Mouse (Mus musculus) midbrain, embryonic 15.5 days (tissue): ENCODE measurements around the gene Mmp19. TPM values are rescaled to one million over a fixed set of nuclear protein-coding genes. Genes with fewer than 3 reads are reported as not detected.

Experiments
- ATAC-seq: fragments of 200-750 bp; cut with Nextera tagmentation; replicated peaks from 2 replicates; pipeline ENCODE4 v1.8.0; 2017; ENCODE audit warnings: moderate TSS enrichment
- H3K27ac ChIP-seq: fragments of 300-500 bp; sonication (generic); 2 replicates; pipeline ENCODE4 v1.5.1; 2015; ENCODE audit warnings: mild to moderate bottlenecking, inconsistent platforms
- H3K27me3 ChIP-seq: fragments of 300-500 bp; sonication (generic); replicated peaks from 2 replicates; pipeline ENCODE4 v1.6.1; 2015; ENCODE audit warnings: inconsistent platforms
- H3K36me3 ChIP-seq: fragments of 300-500 bp; sonication (generic); replicated peaks from 2 replicates; pipeline ENCODE4 v1.6.1; 2015; ENCODE audit warnings: inconsistent platforms
- H3K4me1 ChIP-seq: fragments of 300-500 bp; sonication (generic); 2 replicates; pipeline ENCODE4 v1.6.1; 2015; ENCODE audit warnings: inconsistent platforms
- H3K4me2 ChIP-seq: fragments of 300-500 bp; sonication (generic); 2 replicates; pipeline ENCODE4 v1.6.1; 2015; ENCODE audit warnings: inconsistent platforms, mild to moderate bottlenecking, moderate library complexity
- H3K4me3 ChIP-seq: fragments of 300-500 bp; sonication (generic); 2 replicates; pipeline ENCODE4 v1.5.1; 2015; ENCODE audit warnings: mild to moderate bottlenecking, inconsistent platforms
- H3K9ac ChIP-seq: fragments of 300-500 bp; sonication (generic); 2 replicates; pipeline ENCODE4 v1.6.1; 2015; ENCODE audit warnings: mild to moderate bottlenecking, inconsistent platforms
- H3K9me3 ChIP-seq: fragments of 300-500 bp; sonication (generic); 2 replicates; pipeline ENCODE4 v1.6.1; 2016; ENCODE audit warnings: inconsistent platforms
- WGBS: fragments of 180-500 bp; shearing (Covaris S2); methylation state at CpG from one replicate; pipeline ENCODE4 v1.1.7; 2015; ENCODE audit warnings: mixed read lengths; 5-methylcytosine and 5-hydroxymethylcytosine counted together
- polyA plus RNA-seq: library from polyadenylated mRNA; unstranded; fragments of >200 nt; fragmentation: Nextera tagmentation; extraction: Ambion mirVana; gene quantifications from 2 replicates; pipeline ENCODE4 v1.2.1, GENCODE M21; 2015

Gene Mmp19
- polyA plus RNA-seq, 1 experiment from 2014 or later = 0.58 TPM

DNA sequence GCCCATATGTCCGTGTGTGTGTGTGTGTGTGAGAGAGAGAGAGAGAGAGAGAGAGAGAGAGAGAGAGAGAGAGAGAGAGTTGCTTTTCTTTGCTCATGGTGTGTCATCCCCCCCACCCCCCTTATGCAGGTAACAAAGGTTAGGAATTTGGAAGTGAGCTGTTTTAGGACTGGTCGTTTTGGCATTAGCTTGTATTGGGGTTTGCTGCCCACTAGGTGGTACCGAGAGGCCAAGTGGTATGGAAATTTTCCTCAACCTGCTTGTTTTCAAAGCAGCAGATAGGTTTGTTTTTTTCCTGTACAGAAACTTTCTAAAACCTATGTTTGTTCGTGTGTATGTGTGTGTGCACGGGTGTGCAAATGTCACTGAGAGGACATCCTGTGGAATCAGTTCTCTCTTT lies 17.0 kb upstream of the Mmp19 start:
- H3K4me2 ChIP-seq = no peak overlapping the region
- WGBS = 30% methylated on average over 5 of the region's 5 CpGs
- ATAC-seq = no peak

DNA sequence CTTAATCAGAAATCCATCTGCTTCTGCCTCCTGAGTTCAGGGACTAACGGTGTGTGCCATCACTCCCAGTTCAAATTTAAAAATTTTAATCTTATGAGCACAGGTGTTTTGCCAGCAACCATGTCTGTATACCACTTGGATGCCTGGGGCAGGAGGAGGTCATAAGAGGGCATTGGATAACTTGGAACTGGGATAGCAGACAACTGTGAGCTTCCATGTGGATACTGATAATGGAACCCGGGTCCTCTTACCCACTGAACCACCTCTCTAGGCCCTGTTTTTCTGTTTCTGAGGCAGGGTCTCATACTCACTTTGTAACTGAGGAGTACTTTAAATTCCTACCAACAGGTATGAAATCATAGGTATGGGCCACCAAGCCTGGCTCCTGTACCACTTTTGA lies 12.3 kb upstream of the Mmp19 start:
- no peaks in the 10 kb centered on the region for H3K9me3 ChIP-seq
- H3K27me3 ChIP-seq = no peaks in the 10 kb centered on the region
- no peak overlapping the region for H3K4me2 ChIP-seq
- 89% methylated on average over 2 of the region's 2 CpGs for WGBS
- no peak overlapping the region for H3K9ac ChIP-seq
- no peak overlapping the region for H3K27ac ChIP-seq
- H3K4me3 ChIP-seq = no peak overlapping the region
- ATAC-seq = no peak
- H3K36me3 ChIP-seq = no peaks in the 10 kb centered on the region
- H3K4me1 ChIP-seq = no peaks in the 10 kb centered on the region

More for the DNA sequence above, 17.0 kb upstream of the Mmp19 start:
- H3K27me3 ChIP-seq = no peaks in the 10 kb centered on the region
- H3K9ac ChIP-seq = no peak overlapping the region
- H3K27ac ChIP-seq = no peak overlapping the region
- H3K9me3 ChIP-seq = no peaks in the 10 kb centered on the region
- no peak overlapping the region for H3K4me3 ChIP-seq
- H3K36me3 ChIP-seq = no peaks in the 10 kb centered on the region
- H3K4me1 ChIP-seq = no peaks in the 10 kb centered on the region

DNA sequence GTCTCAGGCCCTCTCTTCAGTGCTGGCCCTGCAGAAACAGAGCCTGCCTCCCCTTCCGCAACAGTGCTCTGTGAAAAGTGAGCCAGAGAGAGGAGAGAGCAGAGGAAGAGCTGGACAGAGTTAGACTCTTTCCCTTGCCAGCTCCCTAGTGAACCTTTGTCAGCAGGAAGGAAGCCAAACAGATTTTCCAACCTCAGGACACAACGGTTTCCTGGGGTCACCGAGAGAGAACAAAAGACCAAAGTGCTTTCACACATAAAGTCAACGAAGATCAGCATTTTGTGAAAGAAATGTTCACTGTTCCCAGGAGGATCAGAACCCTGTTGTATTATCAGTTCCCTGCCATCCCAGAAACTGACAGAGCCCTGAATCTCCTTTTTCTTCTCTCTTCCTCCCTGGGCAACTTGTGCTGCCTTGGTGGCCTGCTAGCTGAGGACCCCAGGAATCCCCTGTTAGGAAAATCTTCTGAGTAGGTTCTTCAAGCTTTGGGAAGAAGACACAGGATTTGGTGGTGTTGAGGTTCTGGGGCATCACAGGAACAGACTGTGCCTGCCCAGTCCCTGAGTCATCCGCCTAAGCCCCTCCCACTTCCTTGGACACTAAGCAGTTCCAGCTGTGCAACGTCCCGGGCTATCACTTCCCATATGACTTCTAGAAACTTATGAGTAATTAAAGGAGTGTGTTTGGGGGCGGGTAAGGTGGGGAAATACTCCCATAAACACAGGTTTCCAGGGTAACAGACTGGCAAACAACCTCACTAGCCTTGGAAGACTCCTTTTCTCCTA lies 11.5 kb upstream of the Mmp19 start:
- H3K4me1 ChIP-seq = no peaks in the 10 kb centered on the region

DNA sequence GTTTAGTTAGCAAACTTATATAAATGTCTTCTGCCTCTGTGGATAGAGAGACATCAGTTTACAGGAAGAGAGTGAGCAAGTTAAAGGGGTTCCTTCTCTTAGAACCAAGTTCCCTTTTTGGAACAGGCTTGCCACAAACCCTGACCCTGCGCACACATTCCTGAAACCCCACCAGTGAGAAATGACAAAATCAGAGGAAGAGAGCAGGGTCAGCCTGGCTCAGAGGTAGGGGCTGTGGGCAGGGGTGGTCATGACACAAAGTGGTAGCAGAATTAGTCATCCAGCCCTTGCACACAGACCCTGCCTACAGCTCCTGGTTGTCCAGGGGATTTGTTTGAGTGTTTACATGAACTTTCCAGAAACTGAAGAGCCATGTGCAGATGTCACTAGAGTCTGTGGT lies 10.5 kb upstream of the Mmp19 start:
- H3K36me3 ChIP-seq = no peaks in the 10 kb centered on the region
- H3K27ac ChIP-seq = no peak overlapping the region
- 100% methylated on average over 1 of the region's 1 CpGs for WGBS
- H3K4me1 ChIP-seq = no peaks in the 10 kb centered on the region
- H3K4me2 ChIP-seq = no peak overlapping the region
- no peaks in the 10 kb centered on the region for H3K27me3 ChIP-seq
- H3K9ac ChIP-seq = no peak overlapping the region
- H3K9me3 ChIP-seq = no peaks in the 10 kb centered on the region
- no peak for ATAC-seq
- H3K4me3 ChIP-seq = no peak overlapping the region

More for the DNA sequence above, 11.5 kb upstream of the Mmp19 start:
- WGBS = 38% methylated on average over 8 of the region's 8 CpGs
- Histone ChIP-seq H3K4me3 (no peak overlapping the region), H3K27ac (no peak overlapping the region), H3K9me3 (no peaks in the 10 kb centered on the region), H3K36me3 (no peaks in the 10 kb centered on the region), H3K4me2 (no peak overlapping the region), H3K9ac (no peak overlapping the region), H3K27me3 (no peaks in the 10 kb centered on the region)
- ATAC-seq = no peak

DNA sequence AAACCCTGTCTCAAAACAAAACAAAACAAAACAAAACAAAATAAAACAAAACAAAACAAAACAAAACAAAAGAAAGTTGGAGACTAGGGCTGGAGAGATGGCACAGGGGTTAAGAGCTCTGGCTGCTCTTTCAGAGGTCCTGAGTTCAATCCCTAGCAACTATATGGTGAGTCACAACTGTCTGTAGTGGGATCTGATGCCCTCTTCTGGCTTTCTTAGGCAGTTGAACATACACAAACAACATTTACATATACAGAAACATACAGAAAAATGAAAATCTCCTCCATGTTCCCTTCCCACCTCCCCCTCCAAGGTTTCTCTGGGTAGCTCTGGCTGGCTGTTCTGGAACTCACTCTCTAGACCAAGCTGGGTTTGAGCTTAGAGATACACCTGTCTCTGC lies 1.3 kb downstream of the Mmp19 start:
- H3K27ac ChIP-seq = no peak overlapping the region
- no peaks in the 10 kb centered on the region for H3K36me3 ChIP-seq
- ATAC-seq = no peak
- H3K4me2 ChIP-seq = no peak overlapping the region
- no peak overlapping the region for H3K4me3 ChIP-seq
- H3K27me3 ChIP-seq = no peaks in the 10 kb centered on the region
- H3K4me1 ChIP-seq = no peaks in the 10 kb centered on the region
- no peaks in the 10 kb centered on the region for H3K9me3 ChIP-seq
- no peak overlapping the region for H3K9ac ChIP-seq

DNA sequence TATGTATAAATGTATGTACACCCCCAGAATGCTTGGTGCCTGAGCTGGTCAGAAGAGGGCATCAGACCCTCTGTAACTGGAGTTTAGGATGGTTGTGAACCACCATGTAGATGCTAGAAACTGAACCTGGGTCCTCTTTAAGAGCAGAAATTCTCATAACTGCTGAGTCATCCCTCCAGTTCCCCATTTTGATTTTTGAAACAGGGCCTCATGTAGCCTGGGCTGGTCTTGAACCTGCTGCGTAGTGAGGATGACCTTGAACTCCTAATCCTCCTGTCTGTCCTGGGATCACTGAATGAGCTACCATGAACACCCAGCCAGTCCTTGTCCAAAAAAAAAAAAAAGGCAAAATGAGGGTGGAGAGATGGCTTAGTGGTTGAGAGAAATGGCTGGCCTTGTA lies 2.5 kb downstream of the Mmp19 start:
- H3K4me1 ChIP-seq = no peaks in the 10 kb centered on the region
- H3K36me3 ChIP-seq = no peaks in the 10 kb centered on the region
- WGBS = 96% methylated on average over 1 of the region's 1 CpGs
- no peak overlapping the region for H3K27ac ChIP-seq
- H3K4me3 ChIP-seq = no peak overlapping the region
- ATAC-seq = no peak
- no peak overlapping the region for H3K4me2 ChIP-seq
- no peaks in the 10 kb centered on the region for H3K9me3 ChIP-seq
- H3K27me3 ChIP-seq = no peaks in the 10 kb centered on the region
- H3K9ac ChIP-seq = no peak overlapping the region

DNA sequence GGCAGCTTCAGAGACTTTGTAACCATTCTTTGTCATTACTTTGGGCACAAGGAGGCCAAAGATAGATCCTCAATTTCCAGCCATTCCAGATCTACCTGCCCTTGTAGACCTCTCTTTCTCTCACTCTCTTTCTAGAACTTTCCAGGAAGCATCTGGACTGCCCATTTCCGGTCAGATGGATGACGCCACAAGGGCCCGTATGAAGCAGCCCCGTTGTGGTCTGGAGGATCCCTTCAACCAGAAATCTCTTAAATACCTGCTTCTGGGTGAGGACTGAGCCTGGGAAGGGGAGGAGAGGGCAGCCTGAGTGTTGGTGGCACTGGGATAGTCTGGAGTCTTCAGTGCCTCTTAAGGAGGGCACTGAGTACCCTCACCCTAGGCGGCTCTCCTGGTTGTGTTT lies 3.7 kb downstream of the Mmp19 start:
- H3K27ac ChIP-seq = no peak overlapping the region
- no peaks in the 10 kb centered on the region for H3K36me3 ChIP-seq
- no peak overlapping the region for H3K4me3 ChIP-seq
- H3K9me3 ChIP-seq = no peaks in the 10 kb centered on the region
- 90% methylated on average over 5 of the region's 5 CpGs for WGBS
- no peaks in the 10 kb centered on the region for H3K4me1 ChIP-seq
- no peak overlapping the region for H3K4me2 ChIP-seq
- H3K9ac ChIP-seq = no peak overlapping the region
- H3K27me3 ChIP-seq = no peaks in the 10 kb centered on the region
- ATAC-seq = no peak

DNA sequence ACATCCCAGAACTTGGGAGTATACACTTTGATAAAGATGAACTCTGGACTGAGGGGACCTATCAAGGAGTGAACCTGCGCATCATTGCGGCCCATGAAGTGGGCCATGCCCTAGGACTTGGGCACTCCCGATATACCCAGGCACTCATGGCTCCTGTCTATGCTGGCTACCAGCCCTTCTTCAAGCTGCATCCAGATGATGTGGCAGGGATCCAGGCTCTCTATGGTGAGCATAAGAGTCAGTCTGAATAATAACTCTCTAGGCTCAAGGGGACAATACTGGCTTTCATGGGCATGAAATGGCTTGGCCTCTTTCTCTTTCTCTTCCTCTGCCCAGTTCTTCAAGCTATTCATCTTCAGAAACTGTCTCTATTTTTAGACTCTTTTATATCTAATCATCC lies 4.9 kb downstream of the Mmp19 start:
- Histone ChIP-seq H3K27ac (no peak overlapping the region), H3K27me3 (no peaks in the 10 kb centered on the region), H3K9ac (no peak overlapping the region), H3K4me2 (no peak overlapping the region), H3K9me3 (no peaks in the 10 kb centered on the region), H3K4me3 (no peak overlapping the region), H3K4me1 (no peaks in the 10 kb centered on the region), H3K36me3 (no peaks in the 10 kb centered on the region)
- no peak for ATAC-seq
- 96% methylated on average over 3 of the region's 3 CpGs for WGBS

DNA sequence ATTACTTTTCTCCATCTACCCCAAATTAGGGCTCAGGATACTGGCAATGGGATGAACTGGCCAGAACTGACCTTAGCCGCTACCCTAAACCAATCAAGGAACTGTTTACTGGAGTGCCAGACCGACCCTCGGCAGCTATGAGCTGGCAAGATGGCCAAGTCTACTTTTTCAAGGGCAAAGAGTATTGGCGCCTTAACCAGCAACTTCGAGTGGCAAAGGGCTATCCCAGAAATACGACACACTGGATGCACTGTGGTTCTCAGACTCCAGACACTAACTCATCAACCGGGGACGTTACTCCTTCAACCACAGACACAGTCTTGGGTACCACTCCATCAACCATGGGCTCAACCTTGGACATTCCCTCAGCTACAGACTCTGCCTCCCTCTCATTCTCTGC lies 8.0 kb downstream of the Mmp19 start:
- ATAC-seq = no peak
- peaks cover 15% of the 10 kb centered on the region for H3K4me1 ChIP-seq
- no peak overlapping the region for H3K4me2 ChIP-seq
- H3K27ac ChIP-seq = no peak overlapping the region
- no peaks in the 10 kb centered on the region for H3K36me3 ChIP-seq
- H3K9ac ChIP-seq = no peak overlapping the region
- H3K4me3 ChIP-seq = no peak overlapping the region
- no peaks in the 10 kb centered on the region for H3K9me3 ChIP-seq
- H3K27me3 ChIP-seq = no peaks in the 10 kb centered on the region
- 98% methylated on average over 8 of the region's 8 CpGs for WGBS

DNA sequence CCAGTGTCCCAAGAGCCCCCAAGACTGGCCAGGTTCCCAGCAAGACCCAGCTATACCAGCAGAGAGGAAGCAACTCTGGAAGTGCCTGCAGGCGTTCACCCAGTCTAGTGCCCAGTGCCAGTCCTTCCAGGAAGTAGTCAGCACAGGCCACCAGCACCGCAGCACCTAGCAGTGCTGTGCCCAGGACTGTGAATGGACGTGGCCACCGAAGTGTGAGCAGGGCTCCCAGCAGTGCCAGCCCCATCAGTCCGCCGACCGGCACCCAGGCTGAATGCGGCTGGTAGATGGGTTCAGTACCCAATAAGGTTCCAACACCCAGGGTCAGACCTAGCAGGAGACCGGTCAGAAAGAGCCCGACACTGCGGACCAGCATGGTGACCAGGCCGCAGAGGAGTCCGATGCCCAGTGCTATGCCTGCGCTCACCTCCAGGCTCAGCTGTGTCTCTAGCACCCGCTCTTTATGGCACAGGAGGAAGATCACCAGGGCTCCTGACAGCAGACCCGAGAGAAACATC lies 11.3 kb downstream of the Mmp19 start:
- Histone ChIP-seq H3K36me3 (no peaks in the 10 kb centered on the region), H3K9me3 (no peaks in the 10 kb centered on the region), H3K27me3 (no peaks in the 10 kb centered on the region), H3K4me2 (no peak overlapping the region), H3K27ac (no peak overlapping the region), H3K4me1 (peaks cover 32% of the 10 kb centered on the region), H3K9ac (no peak overlapping the region), H3K4me3 (no peak overlapping the region)
- WGBS = 90% methylated on average over 16 of the region's 16 CpGs
- no peak for ATAC-seq

DNA sequence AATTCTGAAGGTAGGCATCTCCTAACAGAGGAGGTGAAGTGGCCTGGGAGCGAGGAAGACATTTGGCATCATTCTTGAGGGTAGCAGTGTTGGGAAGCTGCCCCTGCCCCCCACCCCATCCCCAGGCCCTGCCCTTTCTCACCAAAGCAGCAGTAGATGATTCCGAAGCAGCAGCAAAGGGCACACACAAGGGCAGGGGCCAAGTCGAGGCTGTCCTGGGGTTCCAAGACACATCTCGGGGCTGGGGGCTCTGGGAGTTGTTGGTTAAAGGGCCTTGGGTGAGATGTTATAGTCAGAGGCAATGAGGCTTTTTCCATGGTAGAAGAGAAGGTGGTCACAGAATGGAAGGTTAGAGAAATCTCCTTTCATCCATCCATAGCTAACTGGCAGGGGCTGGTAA lies 12.2 kb downstream of the Mmp19 start:
- Histone ChIP-seq H3K4me3 (peak overlapping the region; percentile 96; the same call in 1 of the 2 replicates), H3K36me3 (no peaks in the 10 kb centered on the region), H3K9ac (0 out of 2 replicates have a peak overlapping the region, but pooled peaks have one; percentile 22), H3K27ac (peak overlapping the region; percentile 97; the same call in 1 of the 2 replicates), H3K4me2 (peak overlapping the region; percentile 89), H3K4me1 (peaks cover 41% of the 10 kb centered on the region), H3K27me3 (no peaks in the 10 kb centered on the region), H3K9me3 (no peaks in the 10 kb centered on the region)
- WGBS = 65% methylated on average over 4 of the region's 4 CpGs
- ATAC-seq = no peak

DNA sequence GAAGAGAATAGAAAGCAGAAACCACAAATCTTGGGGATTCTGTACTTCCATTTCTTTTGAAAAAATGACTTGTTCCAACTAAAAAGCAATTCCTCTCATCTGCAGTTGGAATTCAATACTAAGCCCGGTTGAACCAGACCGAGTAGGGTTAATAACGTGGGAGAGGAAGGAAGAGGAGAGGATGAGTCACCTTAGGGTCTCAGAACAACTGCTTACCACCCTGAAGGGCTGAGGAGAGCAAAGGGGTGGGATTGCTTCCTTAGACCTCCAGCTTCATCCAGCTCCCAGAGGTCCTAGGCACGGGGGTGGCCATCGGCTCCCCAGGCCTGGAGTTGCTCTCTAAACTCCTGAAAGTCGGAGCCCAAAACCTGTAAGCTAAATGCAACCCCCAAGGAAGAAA lies 12.7 kb downstream of the Mmp19 start:
- peak overlapping the region; percentile 82 for H3K9ac ChIP-seq
- H3K27ac ChIP-seq = peak overlapping the region; percentile 97
- H3K4me3 ChIP-seq = peak overlapping the region; percentile 96
- peak overlapping the region; percentile 89 for H3K4me2 ChIP-seq
- no peaks in the 10 kb centered on the region for H3K36me3 ChIP-seq
- 14% methylated on average over 6 of the region's 6 CpGs for WGBS
- H3K27me3 ChIP-seq = no peaks in the 10 kb centered on the region
- ATAC-seq = no peak
- H3K4me1 ChIP-seq = peaks cover 45% of the 10 kb centered on the region
- no peaks in the 10 kb centered on the region for H3K9me3 ChIP-seq

DNA sequence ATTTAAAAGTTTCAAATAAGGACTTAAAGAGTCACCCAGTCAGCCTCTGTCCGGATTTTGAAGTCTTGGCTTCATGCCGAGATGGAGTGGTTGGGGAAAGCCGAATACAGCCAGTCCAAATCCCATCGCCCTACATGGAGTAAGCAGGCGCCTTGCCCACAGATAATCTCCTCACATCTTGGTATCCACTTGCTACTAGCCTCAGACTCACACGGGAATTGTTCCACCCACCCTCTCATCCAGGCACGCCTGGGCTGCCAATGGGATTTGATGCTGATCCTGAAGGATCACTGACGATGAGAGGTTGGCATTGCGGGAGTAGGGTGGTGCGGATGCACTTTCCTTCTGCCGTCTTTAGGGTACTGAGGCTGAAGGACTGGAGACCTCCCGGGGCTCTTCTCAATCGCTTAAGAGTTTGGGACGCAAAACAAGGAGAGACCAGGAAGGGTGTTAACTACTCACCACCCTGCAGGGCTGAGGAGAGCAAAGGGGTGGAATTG lies 13.1 kb downstream of the Mmp19 start, which contains the start of gene Dnajc14:
TSS of gene Dnajc14 (plus strand) at position 292 of the 500 bp plus-strand sequence.
- peak within 1 kb of the TSS; percentile 97 for H3K27ac ChIP-seq
- peak within 1 kb of the TSS; percentile 89 for H3K4me2 ChIP-seq
- no peaks in the 10 kb centered on the region for H3K9me3 ChIP-seq
- ATAC-seq = peak; percentile 32
- no peaks in the 10 kb centered on the region; the same call in 1 of the 2 replicates for H3K36me3 ChIP-seq
- no peaks in the 10 kb centered on the region for H3K27me3 ChIP-seq
- H3K4me1 ChIP-seq = peaks cover 49% of the 10 kb centered on the region
- peak within 1 kb of the TSS; percentile 82 for H3K9ac ChIP-seq
- WGBS = 0% methylated on average over 14 of the region's 14 CpGs
- H3K4me3 ChIP-seq = peak within 1 kb of the TSS; percentile 96
